Mouse (Mus musculus): ENCODE data around the gene Camk1g. TPM values are rescaled to one million over a fixed set of nuclear protein-coding genes. Genes with fewer than 3 reads are reported as not detected.

The Camk1g gene
- polyA plus RNA-seq, 1 experiment from 2014 or later, result 10.5 TPM

- no peak overlapping the region for H3K9ac ChIP-seq (replicated peaks; ENCODE audit: low read depth, low read length)
- peak overlapping the region; percentile 64; the same call in 1 of the 2 replicates for H3K27ac ChIP-seq (ENCODE audit: low read length)
- no peaks in the 10 kb centered on the region for H3K36me3 ChIP-seq (ENCODE audit: control insufficient read depth, insufficient read depth, low read length)
- H3K9me3 ChIP-seq (ENCODE audit: control insufficient read depth, low read depth, low read length), result no peaks in the 10 kb centered on the region
- peak; percentile 69 for ATAC-seq (ENCODE audit: insufficient number of reproducible peaks, insufficient read depth, low FRiP score, low read depth)
- 53% methylated on average over 5 of the region's 5 CpGs for WGBS
- H3K27me3 ChIP-seq (ENCODE audit: control insufficient read depth, insufficient read depth, low read length), result no peaks in the 10 kb centered on the region
- H3K4me1 ChIP-seq (ENCODE audit: control insufficient read depth, insufficient read depth, low read length), result peaks cover 12% of the 10 kb centered on the region; the same call in 1 of the 2 replicates
- no peak overlapping the region for H3K4me3 ChIP-seq (ENCODE audit: low read depth, low read length)
- H3K4me2 ChIP-seq (replicated peaks; ENCODE audit: low read depth, low read length), result no peak overlapping the region
These were observed 54.3 kb downstream of the Camk1g start for GRCm38 (mm10) chr1:193315705-193316357.

GRCm38 (mm10) chr1:193311596-193311995, 58.5 kb downstream of the Camk1g start:
- 58% methylated on average over 1 of the region's 1 CpGs for WGBS
- no peak overlapping the region for H3K4me2 ChIP-seq (replicated peaks; ENCODE audit: low read depth, low read length)
- H3K9me3 ChIP-seq (ENCODE audit: control insufficient read depth, low read depth, low read length), result no peaks in the 10 kb centered on the region
- no peak overlapping the region for H3K27ac ChIP-seq (ENCODE audit: low read length)
- no peak for ATAC-seq (ENCODE audit: insufficient number of reproducible peaks, insufficient read depth, low FRiP score, low read depth)
- no peaks in the 10 kb centered on the region for H3K36me3 ChIP-seq (ENCODE audit: control insufficient read depth, insufficient read depth, low read length)
- no peak overlapping the region for H3K4me3 ChIP-seq (ENCODE audit: low read depth, low read length)
- no peaks in the 10 kb centered on the region for H3K27me3 ChIP-seq (ENCODE audit: control insufficient read depth, insufficient read depth, low read length)
- H3K9ac ChIP-seq (replicated peaks; ENCODE audit: low read depth, low read length), result no peak overlapping the region
- peaks cover 12% of the 10 kb centered on the region; the same call in 1 of the 2 replicates for H3K4me1 ChIP-seq (ENCODE audit: control insufficient read depth, insufficient read depth, low read length)

GRCm38 (mm10) chr1:193310519-193311085, 59.5 kb downstream of the Camk1g start:
- no peak overlapping the region for H3K4me2 ChIP-seq (replicated peaks; ENCODE audit: low read depth, low read length)
- no peak for ATAC-seq (ENCODE audit: insufficient number of reproducible peaks, insufficient read depth, low FRiP score, low read depth)
- H3K9me3 ChIP-seq (ENCODE audit: control insufficient read depth, low read depth, low read length), result no peaks in the 10 kb centered on the region
- no peak overlapping the region for H3K4me3 ChIP-seq (ENCODE audit: low read depth, low read length)
- no peaks in the 10 kb centered on the region for H3K36me3 ChIP-seq (ENCODE audit: control insufficient read depth, insufficient read depth, low read length)
- no peak overlapping the region for H3K27ac ChIP-seq (ENCODE audit: low read length)
- no peaks in the 10 kb centered on the region for H3K27me3 ChIP-seq (ENCODE audit: control insufficient read depth, insufficient read depth, low read length)
- WGBS, result 85% methylated on average over 3 of the region's 3 CpGs
- peaks cover 4% of the 10 kb centered on the region; the same call in 1 of the 2 replicates for H3K4me1 ChIP-seq (ENCODE audit: control insufficient read depth, insufficient read depth, low read length)
- H3K9ac ChIP-seq (replicated peaks; ENCODE audit: low read depth, low read length), result no peak overlapping the region

DNA sequence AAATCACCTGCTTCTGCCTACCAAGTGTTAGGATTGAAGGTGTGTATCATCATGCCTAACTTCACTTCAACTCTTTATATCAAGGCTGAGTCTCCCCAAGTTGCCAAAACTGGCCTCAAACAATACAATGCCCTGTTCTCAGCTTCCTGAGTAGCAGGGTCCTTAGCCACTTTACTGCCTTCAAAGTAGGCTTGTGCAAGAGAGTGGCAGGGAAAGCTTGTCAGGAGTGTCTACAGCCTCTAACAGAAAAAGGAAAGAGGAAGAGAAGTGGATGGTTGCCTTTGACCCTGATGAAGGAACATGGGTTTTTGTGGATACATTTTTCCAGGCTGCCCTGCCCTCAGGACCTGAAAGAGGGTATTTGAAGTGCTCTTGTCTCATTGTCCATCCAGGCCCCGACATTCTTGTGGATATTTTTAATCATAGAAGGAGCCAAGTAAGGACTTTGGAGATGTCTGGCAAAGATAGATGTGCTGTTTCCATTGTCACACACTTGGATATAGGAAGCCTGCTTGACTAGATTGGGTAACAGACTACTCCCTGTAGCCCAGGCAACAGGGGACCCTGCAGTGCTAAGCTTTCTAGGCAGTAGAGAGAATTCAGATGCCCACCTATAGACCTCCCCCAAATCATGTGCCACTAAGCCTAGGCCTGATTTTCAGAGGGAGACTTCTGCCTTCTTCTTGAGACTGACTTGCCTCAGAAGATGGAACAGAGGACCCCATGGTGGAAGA, 60.1 kb downstream of the Camk1g start:
- Histone ChIP-seq H3K9me3 (ENCODE audit: control insufficient read depth, low read depth, low read length) (no peaks in the 10 kb centered on the region), H3K9ac (replicated peaks; ENCODE audit: low read depth, low read length) (no peak overlapping the region), H3K27me3 (ENCODE audit: control insufficient read depth, insufficient read depth, low read length) (no peaks in the 10 kb centered on the region), H3K4me1 (ENCODE audit: control insufficient read depth, insufficient read depth, low read length) (no peaks in the 10 kb centered on the region), H3K4me3 (ENCODE audit: low read depth, low read length) (no peak overlapping the region), H3K4me2 (replicated peaks; ENCODE audit: low read depth, low read length) (no peak overlapping the region), H3K36me3 (ENCODE audit: control insufficient read depth, insufficient read depth, low read length) (no peaks in the 10 kb centered on the region), H3K27ac (ENCODE audit: low read length) (no peak overlapping the region)
- no peak for ATAC-seq (ENCODE audit: insufficient number of reproducible peaks, insufficient read depth, low FRiP score, low read depth)
- WGBS, result 66% methylated on average over 1 of the region's 1 CpGs

DNA sequence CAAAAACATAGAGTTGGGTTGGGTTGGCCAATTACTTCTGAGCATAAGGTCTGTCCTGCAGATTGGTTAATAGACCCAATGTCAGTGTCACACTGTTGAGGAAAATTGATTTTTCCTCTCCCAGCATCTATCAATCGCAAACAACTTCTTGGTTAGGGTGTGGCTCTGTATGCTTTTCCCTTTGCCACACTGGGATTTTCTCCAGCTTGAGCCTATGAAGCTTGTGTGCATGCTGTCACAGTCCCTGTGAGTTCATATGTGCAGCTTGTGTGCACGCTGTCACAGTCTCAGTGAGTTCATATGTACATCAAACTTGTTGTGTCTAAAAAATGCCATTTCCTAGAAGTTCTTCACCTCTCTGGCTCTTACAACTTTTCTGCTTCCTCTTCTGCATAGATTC, 63.3 kb downstream of the Camk1g start:
- Histone ChIP-seq H3K4me2 (replicated peaks; ENCODE audit: low read depth, low read length) (no peak overlapping the region), H3K36me3 (ENCODE audit: control insufficient read depth, insufficient read depth, low read length) (no peaks in the 10 kb centered on the region), H3K27ac (ENCODE audit: low read length) (no peak overlapping the region), H3K9ac (replicated peaks; ENCODE audit: low read depth, low read length) (no peak overlapping the region), H3K4me1 (ENCODE audit: control insufficient read depth, insufficient read depth, low read length) (no peaks in the 10 kb centered on the region), H3K9me3 (ENCODE audit: control insufficient read depth, low read depth, low read length) (no peaks in the 10 kb centered on the region), H3K27me3 (ENCODE audit: control insufficient read depth, insufficient read depth, low read length) (no peaks in the 10 kb centered on the region), H3K4me3 (ENCODE audit: low read depth, low read length) (no peak overlapping the region)
- no peak for ATAC-seq (ENCODE audit: insufficient number of reproducible peaks, insufficient read depth, low FRiP score, low read depth)
- 82% methylated on average over 2 of the region's 2 CpGs for WGBS

- Histone ChIP-seq H3K4me3 (ENCODE audit: low read depth, low read length) (no peak overlapping the region), H3K27me3 (ENCODE audit: control insufficient read depth, insufficient read depth, low read length) (no peaks in the 10 kb centered on the region), H3K27ac (ENCODE audit: low read length) (no peak overlapping the region), H3K36me3 (ENCODE audit: control insufficient read depth, insufficient read depth, low read length) (no peaks in the 10 kb centered on the region), H3K4me1 (ENCODE audit: control insufficient read depth, insufficient read depth, low read length) (no peaks in the 10 kb centered on the region), H3K4me2 (replicated peaks; ENCODE audit: low read depth, low read length) (no peak overlapping the region), H3K9ac (replicated peaks; ENCODE audit: low read depth, low read length) (no peak overlapping the region), H3K9me3 (ENCODE audit: control insufficient read depth, low read depth, low read length) (no peaks in the 10 kb centered on the region)
- ATAC-seq (ENCODE audit: insufficient number of reproducible peaks, insufficient read depth, low FRiP score, low read depth), result no peak
- WGBS, result 34% methylated on average over 7 of the region's 7 CpGs
These were observed 64.7 kb downstream of the Camk1g start for GRCm38 (mm10) chr1:193305386-193305785.

- ATAC-seq (ENCODE audit: insufficient number of reproducible peaks, insufficient read depth, low FRiP score, low read depth), result no peak
- no peaks in the 10 kb centered on the region for H3K4me1 ChIP-seq (ENCODE audit: control insufficient read depth, insufficient read depth, low read length)
- WGBS, result 60% methylated on average over 2 of the region's 2 CpGs
- no peaks in the 10 kb centered on the region for H3K36me3 ChIP-seq (ENCODE audit: control insufficient read depth, insufficient read depth, low read length)
- H3K9me3 ChIP-seq (ENCODE audit: control insufficient read depth, low read depth, low read length), result no peaks in the 10 kb centered on the region
- peak overlapping the region; percentile 39 for H3K4me2 ChIP-seq (replicated peaks; ENCODE audit: low read depth, low read length)
- no peaks in the 10 kb centered on the region for H3K27me3 ChIP-seq (ENCODE audit: control insufficient read depth, insufficient read depth, low read length)
- H3K27ac ChIP-seq (ENCODE audit: low read length), result no peak overlapping the region
- no peak overlapping the region for H3K9ac ChIP-seq (replicated peaks; ENCODE audit: low read depth, low read length)
- H3K4me3 ChIP-seq (ENCODE audit: low read depth, low read length), result no peak overlapping the region
These were observed 67.0 kb downstream of the Camk1g start for GRCm38 (mm10) chr1:193303096-193303495.

GRCm38 (mm10) chr1:193302093-193302405, 68.0 kb downstream of the Camk1g start:
- no peak overlapping the region for H3K9ac ChIP-seq (replicated peaks; ENCODE audit: low read depth, low read length)
- no peak overlapping the region for H3K4me3 ChIP-seq (ENCODE audit: low read depth, low read length)
- no peaks in the 10 kb centered on the region for H3K27me3 ChIP-seq (ENCODE audit: control insufficient read depth, insufficient read depth, low read length)
- ATAC-seq (ENCODE audit: insufficient number of reproducible peaks, insufficient read depth, low FRiP score, low read depth), result peak; percentile 81
- no peaks in the 10 kb centered on the region for H3K36me3 ChIP-seq (ENCODE audit: control insufficient read depth, insufficient read depth, low read length)
- H3K9me3 ChIP-seq (ENCODE audit: control insufficient read depth, low read depth, low read length), result no peaks in the 10 kb centered on the region
- WGBS, result 40% methylated on average over 8 of the region's 8 CpGs
- peak overlapping the region; percentile 39 for H3K4me2 ChIP-seq (replicated peaks; ENCODE audit: low read depth, low read length)
- peak overlapping the region; percentile 83 for H3K27ac ChIP-seq (ENCODE audit: low read length)
- no peaks in the 10 kb centered on the region for H3K4me1 ChIP-seq (ENCODE audit: control insufficient read depth, insufficient read depth, low read length)

Measured in stomach, embryonic 14.5 days (tissue).